Mouse (Mus musculus) embryonic fibroblast, embryonic 13.5 days (primary cell): ENCODE data around the gene Pef1. TPM values are rescaled to one million over a fixed set of nuclear protein-coding genes. Genes with fewer than 3 reads are reported as not detected.
A peak's percentile ranks its signal among the peaks of the same experiment; 100 is the strongest.

ENCODE experiments used
- H3K27ac ChIP-seq: 2 replicates; pipeline ENCODE4 v1.5.1; 2012; ENCODE audit warnings: low read length, control low read depth, inconsistent platforms; ENCODE audit not compliant: insufficient read depth
- H3K4me1 ChIP-seq: 2 replicates; pipeline ENCODE4 v1.6.1; 2011; ENCODE audit warnings: low read length; ENCODE audit not compliant: control insufficient read depth, insufficient read depth
- H3K4me3 ChIP-seq: 2 replicates; pipeline ENCODE4 v1.5.1; 2011; ENCODE audit warnings: mild to moderate bottlenecking, control low read depth, low read length; ENCODE audit not compliant: insufficient read depth
- CTCF ChIP-seq: IDR thresholded peaks from 2 replicates; pipeline ENCODE4 v1.5.1; 2011; ENCODE audit warnings: mild to moderate bottlenecking, control low read depth, low read length, moderate library complexity, borderline replicate concordance; ENCODE audit not compliant: insufficient read depth
- POLR2A ChIP-seq: IDR thresholded peaks from 2 replicates; pipeline ENCODE4 v1.6.1; 2011; ENCODE audit warnings: low read depth, mild to moderate bottlenecking, control low read depth, low read length, moderate library complexity
- polyA plus RNA-seq: library from polyadenylated mRNA; stranded (reverse); fragments of >200 nt; gene quantifications from 2 replicates; pipeline ENCODE4 v1.2.4, GENCODE M21; 2011; ENCODE audit warnings: low read depth; ENCODE audit not compliant: missing spikeins, insufficient read length

Pef1 gene
- polyA plus RNA-seq, 1 experiment: 38.1 TPM

- Histone ChIP-seq H3K4me1 (0 out of 2 replicates have a peak, but pooled peaks cover 5% of the 10 kb centered on the region), H3K4me3 (no peak overlapping the region), H3K27ac (no peak overlapping the region)
- TF ChIP-seq POLR2A (no peak), CTCF (no peak)
Observed at GRCm38 (mm10) chr4:130073367-130073766, 29.0 kb upstream of the Pef1 start.

DNA sequence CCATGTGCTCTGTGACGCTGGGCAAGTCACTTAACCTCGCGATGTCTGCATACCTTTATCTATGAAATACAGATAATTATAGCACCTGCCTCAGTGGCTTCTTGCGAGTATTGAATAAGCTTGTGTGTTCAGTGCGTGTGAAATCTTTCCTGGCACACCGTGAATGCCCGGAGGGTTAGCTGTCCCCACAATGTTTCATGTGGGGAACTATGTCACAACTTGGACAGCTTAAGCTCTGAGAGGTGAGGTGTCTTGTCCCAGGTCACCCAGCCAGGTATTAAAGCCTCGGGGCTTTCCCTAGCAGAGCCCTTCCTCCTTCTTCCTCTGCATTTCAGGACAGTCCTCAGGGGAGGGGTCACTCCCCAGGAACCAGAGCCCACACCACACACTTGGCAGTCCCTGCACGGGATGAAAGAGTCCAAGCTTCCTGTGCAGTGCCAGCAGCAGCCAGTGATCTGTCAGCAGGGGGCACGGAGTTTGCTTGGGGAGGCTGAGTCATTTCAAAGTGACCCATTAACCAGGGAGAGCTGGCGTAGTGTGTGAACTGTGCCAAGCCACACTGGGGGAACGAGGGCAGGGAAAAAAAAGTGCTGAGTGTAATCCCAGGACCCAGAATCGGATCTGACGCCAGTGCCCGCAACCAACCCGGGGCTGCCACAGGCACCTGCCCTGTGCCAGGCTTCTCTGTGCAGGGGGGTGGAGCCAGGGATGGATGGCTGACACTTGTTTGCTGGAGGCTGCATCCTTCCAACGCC, 27.4 kb upstream of the Pef1 start:
- no peak for TF ChIP-seq CTCF
- 0 out of 2 replicates have a peak, but pooled peaks cover 5% of the 10 kb centered on the region for H3K4me1 ChIP-seq
- no peak overlapping the region for H3K27ac ChIP-seq
- H3K4me3 ChIP-seq: no peak overlapping the region

DNA sequence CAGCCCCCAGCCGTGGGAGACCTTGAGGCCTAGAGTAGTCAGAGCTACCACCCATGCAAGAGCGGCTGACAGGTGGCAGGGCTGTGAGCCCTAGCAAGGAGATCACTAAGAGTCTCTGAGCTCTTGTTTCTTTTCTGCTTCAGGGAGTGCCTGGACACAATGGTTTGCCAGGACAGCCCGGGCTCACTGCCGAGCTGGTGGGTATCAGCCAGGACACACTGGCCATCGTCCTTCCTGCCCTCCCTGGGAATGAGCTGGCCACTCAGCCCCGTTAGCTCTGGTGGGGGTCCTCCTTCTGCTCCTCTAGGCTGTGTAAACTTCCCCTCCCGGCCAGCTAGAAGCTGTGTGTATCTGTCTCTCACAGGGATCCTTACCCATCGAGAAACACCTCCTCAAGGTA, 25.5 kb upstream of the Pef1 start:
- TF ChIP-seq CTCF (no peak), POLR2A (no peak)
- Histone ChIP-seq H3K4me1 (0 out of 2 replicates have a peak, but pooled peaks cover 5% of the 10 kb centered on the region), H3K27ac (no peak overlapping the region), H3K4me3 (no peak overlapping the region)

GRCm38 (mm10) chr4:130078816-130079485, 23.4 kb upstream of the Pef1 start:
- Histone ChIP-seq H3K4me1 (0 out of 2 replicates have a peak, but pooled peaks cover 5% of the 10 kb centered on the region), H3K27ac (no peak overlapping the region), H3K4me3 (no peak overlapping the region)
- TF ChIP-seq CTCF: no peak
- TF ChIP-seq POLR2A: no peak

GRCm38 (mm10) chr4:130079521-130079920, 22.8 kb upstream of the Pef1 start:
- TF ChIP-seq CTCF (no peak), POLR2A (no peak)
- Histone ChIP-seq H3K4me1 (peaks cover 8% of the 10 kb centered on the region; the same call in 1 of the 2 replicates), H3K4me3 (no peak overlapping the region), H3K27ac (no peak overlapping the region)

DNA sequence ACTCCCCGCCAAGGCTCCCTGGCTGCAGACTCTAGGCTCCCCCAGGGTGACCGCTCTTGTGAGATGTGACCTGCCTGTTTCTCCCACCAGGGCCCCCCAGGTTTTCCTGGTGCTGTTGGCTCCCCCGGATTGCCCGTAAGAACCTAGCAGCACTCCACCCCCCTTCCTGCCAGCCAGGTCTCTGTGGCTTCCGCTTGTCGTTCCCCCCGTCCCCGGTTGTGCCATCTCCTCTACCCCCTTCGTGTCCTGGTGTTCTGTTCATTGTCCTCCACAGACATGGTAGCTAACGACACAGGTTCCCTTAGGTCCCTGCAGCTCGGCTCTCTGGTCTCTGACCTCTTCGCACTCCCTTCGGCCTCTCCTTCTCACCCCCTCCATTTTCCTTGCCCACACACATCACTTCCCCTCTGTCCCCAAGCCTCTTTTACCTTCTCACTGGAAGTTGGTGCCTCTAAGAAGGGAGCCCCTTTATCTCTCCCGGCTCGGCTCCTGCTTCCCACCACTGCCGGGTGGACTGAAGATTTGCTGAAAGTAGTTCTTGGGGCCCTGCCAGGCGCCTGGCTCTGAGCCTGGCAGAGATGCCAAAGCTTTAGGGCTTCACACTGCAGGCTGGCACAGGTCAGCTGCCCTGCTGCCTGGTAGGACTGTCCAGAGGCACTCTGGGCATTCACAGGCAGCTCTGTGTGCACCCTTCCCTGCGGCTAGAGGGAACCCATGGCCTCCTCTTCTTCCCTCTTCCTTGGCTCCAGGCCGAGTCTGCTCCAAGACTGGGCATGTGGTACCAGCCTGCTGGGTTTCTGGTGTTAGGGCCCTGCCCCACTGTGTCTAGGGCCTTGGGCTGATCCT, 20.8 kb upstream of the Pef1 start:
- Histone ChIP-seq H3K27ac (no peak overlapping the region), H3K4me3 (no peak overlapping the region), H3K4me1 (peaks cover 10% of the 10 kb centered on the region)
- no peak for TF ChIP-seq CTCF
- no peak for TF ChIP-seq POLR2A

DNA sequence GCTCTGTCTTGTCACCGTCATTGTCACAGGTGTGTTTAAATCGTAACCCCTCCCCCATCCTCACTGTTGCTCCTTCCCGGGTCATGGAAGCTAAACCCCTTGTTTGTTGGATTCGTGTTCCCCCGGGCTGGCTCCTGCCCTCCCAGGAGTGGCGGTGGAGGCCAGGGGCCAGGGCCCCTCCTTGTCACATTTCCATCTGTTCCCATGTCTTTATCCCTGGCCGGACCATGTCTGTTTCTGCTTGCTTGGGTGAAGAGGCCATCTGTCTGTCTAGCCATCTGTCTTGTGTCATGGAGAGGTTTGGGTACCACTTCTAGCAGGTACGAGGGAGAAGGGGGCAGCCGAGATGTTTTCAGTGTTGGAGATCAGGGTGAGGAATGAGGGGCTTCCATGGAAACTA, 20.1 kb upstream of the Pef1 start:
- Histone ChIP-seq H3K27ac (no peak overlapping the region), H3K4me3 (no peak overlapping the region), H3K4me1 (peaks cover 10% of the 10 kb centered on the region)
- TF ChIP-seq POLR2A (no peak), CTCF (no peak)

- Histone ChIP-seq H3K4me3 (no peak overlapping the region), H3K27ac (peak overlapping the region; percentile 29; the same call in 1 of the 2 replicates), H3K4me1 (peaks cover 10% of the 10 kb centered on the region)
- TF ChIP-seq POLR2A: no peak
- no peak for TF ChIP-seq CTCF
Observed at GRCm38 (mm10) chr4:130084331-130084945, 17.9 kb upstream of the Pef1 start.

DNA sequence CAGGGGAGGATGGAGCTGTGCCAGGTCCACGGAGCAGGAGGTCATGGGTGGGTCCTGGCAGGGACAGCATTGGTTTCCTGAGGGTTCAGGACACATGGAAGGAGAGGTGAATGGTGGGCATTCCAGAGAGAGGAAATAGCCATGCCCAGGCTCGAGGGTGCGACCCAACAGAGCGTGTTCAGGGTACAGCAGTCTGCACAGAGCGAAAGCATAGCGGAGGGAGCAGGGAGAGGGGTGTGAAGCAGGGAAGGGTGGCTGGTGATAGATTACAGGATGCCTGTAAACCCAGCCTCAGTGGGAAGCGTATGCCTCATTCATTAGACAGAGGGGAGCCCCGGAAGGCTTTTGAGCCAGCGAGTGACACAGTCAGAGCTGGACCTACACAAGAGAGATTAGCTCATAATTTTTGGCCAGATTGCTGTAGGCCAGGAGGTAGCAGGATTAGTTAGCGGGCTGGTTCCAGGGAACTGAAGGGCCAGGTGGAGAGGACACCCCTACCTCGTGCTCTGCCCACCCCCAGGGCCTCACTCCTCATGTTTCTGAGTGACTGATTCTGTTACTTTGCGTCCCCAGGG, 17.0 kb upstream of the Pef1 start:
- no peak for TF ChIP-seq POLR2A
- no peak for TF ChIP-seq CTCF
- Histone ChIP-seq H3K27ac (no peak overlapping the region), H3K4me1 (peaks cover 10% of the 10 kb centered on the region), H3K4me3 (no peak overlapping the region)

DNA sequence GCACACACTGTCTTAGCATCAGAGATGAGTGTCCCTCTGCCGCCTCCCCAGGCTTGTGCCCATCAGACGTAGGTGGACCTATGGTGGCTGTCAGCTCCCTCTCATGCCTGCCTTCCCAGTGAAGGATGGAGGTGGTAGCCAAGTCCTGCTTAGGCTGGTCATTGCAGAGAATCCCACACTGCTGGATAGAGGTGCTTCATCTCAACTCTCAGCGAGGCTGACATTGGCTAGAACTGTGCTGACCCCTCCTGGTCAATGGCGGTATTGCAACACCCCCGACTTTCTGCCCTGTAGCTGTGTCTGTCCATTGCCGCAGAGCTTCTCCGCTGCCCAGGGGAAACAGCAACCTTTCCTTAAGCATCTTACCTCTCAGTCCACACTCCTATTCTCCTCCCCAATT, 15.1 kb upstream of the Pef1 start:
- Histone ChIP-seq H3K27ac (no peak overlapping the region), H3K4me1 (peaks cover 13% of the 10 kb centered on the region)
- TF ChIP-seq CTCF: peak; percentile 94
- TF ChIP-seq POLR2A: no peak

More for the DNA sequence above, 15.1 kb upstream of the Pef1 start:
- H3K4me3 ChIP-seq: no peak overlapping the region
